8 mouse cellular contexts compared by ENCODE assay signal in genomic region chr1:66817453-66817839, GRCm38 (mm10). TPM values are rescaled to one million over a fixed set of nuclear protein-coding genes. Genes with fewer than 3 reads are reported as not detected.
DNase-seq lines count a peak whose midpoint lies in the region; ATAC-seq lines count a peak whose summit lies in the region.

Gene Kansl1l, minus strand, starts transcription at chr1:66817562.

- peak within 1 kb of the TSS; percentile 76 for H3K4me3 ChIP-seq in hindbrain, embryonic 13.5 days

- peak within 1 kb of the TSS; percentile 76 for H3K4me2 ChIP-seq in hindbrain, embryonic 13.5 days

- WGBS in hindbrain, embryonic 13.5 days: 1% methylated on average over 34 of the region's 56 CpGs

- no peaks in the 10 kb centered on the region; the same call in 1 of the 2 replicates for H3K27me3 ChIP-seq in hindbrain, embryonic 13.5 days

- H3K27ac ChIP-seq in hindbrain, embryonic 13.5 days: peak within 1 kb of the TSS; percentile 100

- DNase-seq in R1 (ENCODE audit: low read depth, low spot score): peak; percentile 88
- DNase-seq in cerebellum, postnatal 14 days: peak; percentile 98
- DNase-seq in frontal cortex, postnatal 14 days (ENCODE audit: low spot score in 2 of 2): peak; percentile 82 to 89
- DNase-seq in layer of hippocampus, postnatal 25 days (ENCODE audit: extremely low spot score in 1 of 2, low spot score in 1 of 2): peak; percentile 91 to 92
- peak; percentile 96 for DNase-seq in lung, postnatal 14 days
- DNase-seq in ovary, postnatal 36 days (ENCODE audit: low spot score): peak; percentile 95
- peak; percentile 98 for DNase-seq in thymus, postnatal 14 days

- peaks cover 28% of the 10 kb centered on the region for H3K4me1 ChIP-seq in hindbrain, embryonic 13.5 days (replicated peaks)

- ATAC-seq in hindbrain, embryonic 13.5 days (ENCODE audit: low FRiP score): peak; percentile 88

- no peaks in the 10 kb centered on the region for H3K36me3 ChIP-seq in hindbrain, embryonic 13.5 days

- H3K9ac ChIP-seq in hindbrain, embryonic 13.5 days: peak within 1 kb of the TSS; percentile 96

- H3K9me3 ChIP-seq in hindbrain, embryonic 13.5 days: no peaks in the 10 kb centered on the region

RNA-seq across cellular contexts. Expression of gene Kansl1l, which starts in this region (rescaled TPM):
- 16.4 and 19.8 TPM in 2 replicates for polyA plus RNA-seq in hindbrain, embryonic 13.5 days (2015; fragmentation: Nextera tagmentation; extraction: Ambion mirVana)
- 10 to 100 TPM; 17.3 to 17.8 TPM for total RNA-seq in layer of hippocampus, postnatal 25 days (2021)

Comparison
In these comparisons a context has a peak if more than half of its experiments do, and no peak if none do; other contexts are left out.
1. Peak in every context shown above with its lines: DNase-seq, ATAC-seq, H3K4me3 ChIP-seq and H3K27ac ChIP-seq.